Mouse (Mus musculus) neural tube, embryonic 14.5 days (tissue): Measurements from ENCODE around the gene Vmn1r8. TPM values are rescaled to one million over a fixed set of nuclear protein-coding genes. Genes with fewer than 3 reads are reported as not detected.
"Not testable (repeated sequence)": the region's sequence is repeated elsewhere in the genome, so short reads cannot be mapped to it uniquely, and the experiment has no call there.

Source experiments
- ATAC-seq: fragments of 200-750 bp; cut with Nextera tagmentation; 2 replicates; pipeline ENCODE4 v1.8.0; 2017; ENCODE audit warnings: low read depth, mild to moderate bottlenecking, moderate TSS enrichment, moderate library complexity
- H3K27ac ChIP-seq: fragments of 300-500 bp; sonication (generic); 2 replicates; pipeline ENCODE4 v1.5.1; 2014; ENCODE audit warnings: low read depth, mild to moderate bottlenecking, control low read depth, low read length, moderate library complexity, mixed read lengths
- H3K27me3 ChIP-seq: fragments of 300-500 bp; sonication (generic); 2 replicates; pipeline ENCODE4 v1.6.1; 2014; ENCODE audit warnings: low read length; ENCODE audit not compliant: control insufficient read depth, insufficient read depth
- H3K36me3 ChIP-seq: fragments of 300-500 bp; sonication (generic); 2 replicates; pipeline ENCODE4 v1.6.1; 2014; ENCODE audit warnings: low read length, mixed read lengths; ENCODE audit not compliant: control insufficient read depth, insufficient read depth
- H3K4me1 ChIP-seq: fragments of 300-500 bp; sonication (generic); 2 replicates; pipeline ENCODE4 v1.6.1; 2014; ENCODE audit warnings: low read length; ENCODE audit not compliant: control insufficient read depth, insufficient read depth
- H3K4me2 ChIP-seq: fragments of 300-500 bp; sonication (generic); 2 replicates; pipeline ENCODE4 v1.6.1; 2014; ENCODE audit warnings: mild to moderate bottlenecking, low read depth, low read length, control low read depth
- H3K4me3 ChIP-seq: fragments of 300-500 bp; sonication (generic); 2 replicates; pipeline ENCODE4 v1.5.1; 2014; ENCODE audit warnings: low read depth, low read length, control low read depth, mixed read lengths
- H3K9ac ChIP-seq: fragments of 300-500 bp; sonication (generic); replicated peaks from 2 replicates; pipeline ENCODE4 v1.6.1; 2014; ENCODE audit warnings: low read depth, mild to moderate bottlenecking, control low read depth, low read length, mixed read lengths
- H3K9me3 ChIP-seq: fragments of 300-500 bp; sonication (generic); 2 replicates; pipeline ENCODE4 v1.6.1; 2016; ENCODE audit warnings: low read length; ENCODE audit not compliant: control insufficient read depth
- WGBS: fragments of 180-500 bp; shearing (Covaris S2); extraction: QIAGEN DNeasy Blood & Tissue Kit; methylation state at CpG from one replicate; pipeline ENCODE4 v1.1.7; 2014; 5-methylcytosine and 5-hydroxymethylcytosine counted together
- polyA plus RNA-seq: library from polyadenylated mRNA; unstranded; fragments of >200 nt; fragmentation: Nextera tagmentation; extraction: Ambion mirVana; gene quantifications from 2 replicates; pipeline ENCODE4 v1.2.1, GENCODE M21; 2014

Vmn1r8 gene
- not detected in 2 replicates for polyA plus RNA-seq

- no peaks in the 10 kb centered on the region for H3K9me3 ChIP-seq
- H3K9ac ChIP-seq, result no peak within 1 kb of the TSS
- no peaks in the 10 kb centered on the region for H3K36me3 ChIP-seq
- no peak within 1 kb of the TSS for H3K4me3 ChIP-seq
- ATAC-seq, result no peak
- H3K27me3 ChIP-seq, result no peaks in the 10 kb centered on the region
- no peaks in the 10 kb centered on the region for H3K4me1 ChIP-seq
- no peak within 1 kb of the TSS for H3K27ac ChIP-seq
- H3K4me2 ChIP-seq, result no peak within 1 kb of the TSS
These were observed at the start of gene Vmn1r8 for GRCm38 (mm10) chr6:57031984-57032383. Gene Vmn1r8, plus strand, starts transcription at chr6:57032284.

- Histone ChIP-seq H3K4me2 (no peak within 1 kb of the TSS), H3K36me3 (no peaks in the 10 kb centered on the region), H3K4me3 (no peak within 1 kb of the TSS), H3K27me3 (no peaks in the 10 kb centered on the region), H3K27ac (no peak within 1 kb of the TSS), H3K9ac (no peak within 1 kb of the TSS), H3K9me3 (no peaks in the 10 kb centered on the region), H3K4me1 (no peaks in the 10 kb centered on the region)
- no peak for ATAC-seq
- WGBS, result 90% methylated on average over 2 of the region's 2 CpGs
These were observed 35.1 kb upstream of the Vmn1r8 start, which contains the start of gene Vmn1r6 for GRCm38 (mm10) chr6:56996943-56997342. Gene Vmn1r6, plus strand, starts transcription at chr6:56997243.

- H3K27me3 ChIP-seq, result not testable (repeated sequence)
These were observed 6.9 kb upstream of the Vmn1r8 start, which contains the start of gene Vmn1r7 for GRCm38 (mm10) chr6:57025224-57025623. Gene Vmn1r7, minus strand, starts transcription at chr6:57025324.

GRCm38 (mm10) chr6:57034674-57035073, 2.6 kb downstream of the Vmn1r8 start:
- Histone ChIP-seq H3K4me2 (no peak overlapping the region), H3K36me3 (no peaks in the 10 kb centered on the region), H3K27ac (no peak overlapping the region), H3K4me1 (no peaks in the 10 kb centered on the region), H3K27me3 (no peaks in the 10 kb centered on the region), H3K9me3 (no peaks in the 10 kb centered on the region), H3K9ac (no peak overlapping the region), H3K4me3 (no peak overlapping the region)
- WGBS, result 92% methylated on average over 2 of the region's 2 CpGs
- no peak for ATAC-seq

More at GRCm38 (mm10) chr6:57025224-57025623, 6.9 kb upstream of the Vmn1r8 start, which contains the start of gene Vmn1r7:
- H3K9ac ChIP-seq, H3K4me3 ChIP-seq, H3K4me1 ChIP-seq, ATAC-seq, H3K9me3 ChIP-seq, H3K4me2 ChIP-seq, H3K27ac ChIP-seq, H3K36me3 ChIP-seq: not testable (repeated sequence)
- WGBS, result 89% methylated on average over 2 of the region's 2 CpGs

GRCm38 (mm10) chr6:57063730-57064129, 31.6 kb downstream of the Vmn1r8 start:
- Histone ChIP-seq H3K27me3 (no peaks in the 10 kb centered on the region), H3K4me1 (no peaks in the 10 kb centered on the region), H3K4me2 (no peak overlapping the region), H3K4me3 (no peak overlapping the region), H3K9ac (no peak overlapping the region), H3K27ac (no peak overlapping the region), H3K36me3 (no peaks in the 10 kb centered on the region), H3K9me3 (no peaks in the 10 kb centered on the region)
- no peak for ATAC-seq

- H3K27ac ChIP-seq, result no peak within 1 kb of the TSS
- H3K27me3 ChIP-seq, result no peaks in the 10 kb centered on the region
- no peaks in the 10 kb centered on the region for H3K36me3 ChIP-seq
- no peak within 1 kb of the TSS for H3K4me3 ChIP-seq
- H3K4me1 ChIP-seq, result no peaks in the 10 kb centered on the region
- no peak within 1 kb of the TSS for H3K9ac ChIP-seq
- ATAC-seq, result no peak
- H3K9me3 ChIP-seq, result no peaks in the 10 kb centered on the region
- 92% methylated on average over 2 of the region's 2 CpGs for WGBS
- no peak within 1 kb of the TSS for H3K4me2 ChIP-seq
These were observed 34.4 kb downstream of the Vmn1r8 start, which contains the start of gene Vmn1r9 for GRCm38 (mm10) chr6:57066487-57066886. Gene Vmn1r9, plus strand, starts transcription at chr6:57066787.

Other genes with a start within 250 kb of the Vmn1r8 start
- gene Kbtbd2, start 234.5 kb upstream of the Vmn1r8 start, polyA plus RNA-seq, result 32.8 and 35.4 TPM in 2 replicates
- 20.2 and 47.5 TPM in 2 replicates for gene Fkbp9, start 200.2 kb upstream of the Vmn1r8 start, polyA plus RNA-seq
- 169 and 180 TPM in 2 replicates for gene Nt5c3, start 108.4 kb upstream of the Vmn1r8 start, polyA plus RNA-seq
- gene Vmn1r4, start 108.3 kb upstream of the Vmn1r8 start, polyA plus RNA-seq, result 0.64 and 0.93 TPM in 2 replicates
- gene Vmn1r5, start 62.0 kb upstream of the Vmn1r8 start, polyA plus RNA-seq, result not detected in 2 replicates
- not detected in 2 replicates for gene Vmn1r6, start 35.0 kb upstream of the Vmn1r8 start, polyA plus RNA-seq
- gene Vmn1r7, start 7.0 kb upstream of the Vmn1r8 start, polyA plus RNA-seq, result not detected in 2 replicates
- not detected in 2 replicates for gene Vmn1r9, start 34.5 kb downstream of the Vmn1r8 start, polyA plus RNA-seq
- not detected in 2 replicates for gene Vmn1r10, start 77.2 kb downstream of the Vmn1r8 start, polyA plus RNA-seq
- not detected in 2 replicates for gene Vmn1r11, start 101.2 kb downstream of the Vmn1r8 start, polyA plus RNA-seq
- gene Vmn1r12, start 124.6 kb downstream of the Vmn1r8 start, polyA plus RNA-seq, result not detected in 2 replicates
- gene Vmn1r13, start 171.0 kb downstream of the Vmn1r8 start, polyA plus RNA-seq, result not detected in 2 replicates
- not detected in 2 replicates for gene Vmn1r14, start 199.4 kb downstream of the Vmn1r8 start, polyA plus RNA-seq
- not detected in 2 replicates for gene Vmn1r15, start 225.7 kb downstream of the Vmn1r8 start, polyA plus RNA-seq